Mouse (Mus musculus): Measurements from ENCODE around the gene Bri3.

DNA sequence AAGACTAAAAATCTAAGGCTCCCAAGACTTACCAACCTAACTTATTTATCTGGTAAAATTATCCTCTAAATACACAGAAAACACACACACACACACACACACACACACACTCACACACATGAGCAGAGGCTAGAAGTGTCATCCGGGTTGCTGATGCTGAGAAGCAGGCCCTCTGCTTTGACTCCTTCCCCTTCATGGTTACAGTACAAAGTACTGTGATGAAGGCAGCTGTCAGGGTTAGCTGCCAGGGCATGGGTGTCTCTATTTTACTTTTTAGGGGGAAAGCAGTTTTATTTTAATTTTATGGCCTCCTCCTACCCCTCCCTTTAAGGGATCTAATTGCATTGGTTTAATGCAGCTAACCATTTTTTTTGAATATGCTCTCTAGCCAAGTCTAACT lies 51.1 kb downstream of the Bri3 start:
- no peak for TF ChIP-seq CTCF (IDR thresholded peaks at IDR 0.05; ENCODE audit: borderline replicate concordance, insufficient read depth, low read length)
- TF ChIP-seq POLR2A (IDR thresholded peaks at IDR 0.05; ENCODE audit: low read depth, low read length): no peak
